Mouse (Mus musculus) kidney, adult 2 months (tissue): ENCODE results near the gene Rpl26.

ENCODE experiments used
- CTCF ChIP-seq: fragments of 200-500 bp; conservative IDR thresholded peaks from 2 replicates; pipeline ENCODE4 v1.5.1; 2011; ENCODE audit warnings: low read depth, mild to moderate bottlenecking, control low read depth, low read length, moderate library complexity, mixed read lengths; ENCODE audit not compliant: insufficient read depth, insufficient read length
- POLR2A ChIP-seq: fragments of 200-500 bp; IDR thresholded peaks from one replicate; pipeline ENCODE4 v1.6.1; 2011; ENCODE audit warnings: low read depth, low read length, control low read depth

- TF ChIP-seq POLR2A = no peak
- no peak for TF ChIP-seq CTCF
Measured at GRCm38 (mm10) chr11:68891823-68892222, 9.6 kb upstream of the Rpl26 start.
